Mouse (Mus musculus) adrenal gland, postnatal 10 days (tissue): ENCODE results near the gene Ifi207. TPM values are rescaled to one million over a fixed set of nuclear protein-coding genes. Genes with fewer than 3 reads are reported as not detected.
"Not testable (repeated sequence)": the region's sequence is repeated elsewhere in the genome, so short reads cannot be mapped to it uniquely, and the experiment has no call there.

Experiments
- DNase-seq: peaks from one replicate; pipeline ENCODE4 v3.0.0; 2021; ENCODE audit warnings: mixed read lengths
- long read RNA-seq, 2 experiments: library from polyadenylated mRNA; stranded (forward); transcript quantifications; one replicate each; pipeline ENCODE4 v2.0.0; 2021
- total RNA-seq, 2 experiments: library from RNA; stranded (reverse); gene quantifications; 2 replicates each; pipeline ENCODE4 v1.2.3; 2021

The Ifi207 gene
- total RNA-seq: 1 to 10 TPM; 2.2 to 4.5 TPM
- long read RNA-seq, experiment 1: 0 reads
- long read RNA-seq, experiment 2: 0 reads

GRCm38 (mm10) chr1:173741656-173742055 is at the start of gene Ifi207:
Gene Ifi207, minus strand, starts transcription at chr1:173741747.
- no peak for DNase-seq

- not testable (repeated sequence) for DNase-seq
Observed at GRCm38 (mm10) chr1:173773457-173773856, 31.9 kb upstream of the Ifi207 start.

- DNase-seq: peak; percentile 13
Observed at GRCm38 (mm10) chr1:173766848-173767617, 25.5 kb upstream of the Ifi207 start, which contains the start of gene Ifi204. Gene Ifi204, minus strand, starts transcription at chr1:173766943.

GRCm38 (mm10) chr1:173760032-173760431 is 18.5 kb upstream of the Ifi207 start:
- not testable (repeated sequence) for DNase-seq

- DNase-seq: no peak
Observed at GRCm38 (mm10) chr1:173742262-173742661, 715 bp upstream of the Ifi207 start.

GRCm38 (mm10) chr1:173740537-173740936 is 1.0 kb downstream of the Ifi207 start:
- no peak for DNase-seq

GRCm38 (mm10) chr1:173736986-173737385 is 4.6 kb downstream of the Ifi207 start:
- no peak for DNase-seq

GRCm38 (mm10) chr1:173735015-173735414 is 6.5 kb downstream of the Ifi207 start:
- not testable (repeated sequence) for DNase-seq

GRCm38 (mm10) chr1:173733219-173733618 is 8.3 kb downstream of the Ifi207 start:
- peak; percentile 10 for DNase-seq

- no peak for DNase-seq
Observed at GRCm38 (mm10) chr1:173694270-173694669, 47.3 kb downstream of the Ifi207 start.

GRCm38 (mm10) chr1:173678605-173679004 is 62.9 kb downstream of the Ifi207 start:
- not testable (repeated sequence) for DNase-seq

- DNase-seq: not testable (repeated sequence)
Observed at GRCm38 (mm10) chr1:173673458-173674097, 68.0 kb downstream of the Ifi207 start, which contains the start of gene Ifi208. Gene Ifi208, plus strand, starts transcription at chr1:173673675.

Other genes starting within 250 kb of the Ifi207 start
- under 1 TPM; 0.12 to 0.36 TPM for gene Ifi214, start 205.8 kb downstream of the Ifi207 start, total RNA-seq
- 1 to 10 TPM in 1 of 2 experiments, under 1 TPM in 1; 0.54 to 1.0 TPM for gene Ifi213, start 142.5 kb downstream of the Ifi207 start, total RNA-seq
- 1 to 10 TPM; 1.8 TPM for gene Ifi209, start 110.8 kb downstream of the Ifi207 start, total RNA-seq
- 1 to 10 TPM in 1 of 2 experiments, under 1 TPM in 1; 0.75 to 1.1 TPM for gene Ifi208, start 68.1 kb downstream of the Ifi207 start, total RNA-seq
- gene Ifi204, start 25.2 kb upstream of the Ifi207 start, total RNA-seq: 1 to 10 TPM; 2.8 to 4.9 TPM
- 1 to 10 TPM in 1 of 2 experiments, under 1 TPM in 1; 0.55 to 1.7 TPM for gene Ifi211, start 171.3 kb upstream of the Ifi207 start, total RNA-seq
- 10 to 100 TPM; 13.9 to 15.0 TPM for gene Mndal, start 200.7 kb upstream of the Ifi207 start, total RNA-seq
- 10 to 100 TPM in 1 of 2 experiments, 1 to 10 TPM in 1; 8.6 to 12.1 TPM for gene Ifi203, start 200.9 kb upstream of the Ifi207 start, total RNA-seq
- gene Ifi202b, start 241.0 kb upstream of the Ifi207 start, total RNA-seq: not detected